Mouse (Mus musculus) neural tube, embryonic 15.5 days (tissue): Measurements from ENCODE around the gene Gm20854. TPM values are rescaled to one million over a fixed set of nuclear protein-coding genes. Genes with fewer than 3 reads are reported as not detected.
"Not testable (repeated sequence)": the region's sequence is repeated elsewhere in the genome, so short reads cannot be mapped to it uniquely, and the experiment has no call there.

Source experiments
- ATAC-seq: fragments of 200-750 bp; cut with Nextera tagmentation; 2 replicates; pipeline ENCODE4 v1.8.0; 2017; ENCODE audit warnings: mild to moderate bottlenecking, moderate TSS enrichment, moderate library complexity; ENCODE audit not compliant: low FRiP score
- H3K27ac ChIP-seq: fragments of 300-500 bp; sonication (generic); replicated peaks from 2 replicates; pipeline ENCODE4 v1.5.1; 2015; ENCODE audit warnings: mild to moderate bottlenecking, inconsistent platforms
- H3K27me3 ChIP-seq: fragments of 300-500 bp; sonication (generic); replicated peaks from 2 replicates; pipeline ENCODE4 v1.6.1; 2015; ENCODE audit warnings: inconsistent platforms
- H3K36me3 ChIP-seq: fragments of 300-500 bp; sonication (generic); 2 replicates; pipeline ENCODE4 v1.6.1; 2015; ENCODE audit warnings: inconsistent platforms
- H3K4me1 ChIP-seq: fragments of 300-500 bp; sonication (generic); 2 replicates; pipeline ENCODE4 v1.6.1; 2015; ENCODE audit warnings: inconsistent platforms
- H3K4me2 ChIP-seq: fragments of 300-500 bp; sonication (generic); 2 replicates; pipeline ENCODE4 v1.6.1; 2015; ENCODE audit warnings: inconsistent platforms, mild to moderate bottlenecking, moderate library complexity
- H3K4me3 ChIP-seq: fragments of 300-500 bp; sonication (generic); replicated peaks from 2 replicates; pipeline ENCODE4 v1.5.1; 2015; ENCODE audit warnings: mild to moderate bottlenecking, inconsistent platforms
- H3K9ac ChIP-seq: fragments of 300-500 bp; sonication (generic); replicated peaks from 2 replicates; pipeline ENCODE4 v1.6.1; 2015; ENCODE audit warnings: mild to moderate bottlenecking, inconsistent platforms
- H3K9me3 ChIP-seq: fragments of 300-500 bp; sonication (generic); replicated peaks from 2 replicates; pipeline ENCODE4 v1.6.1; 2016; ENCODE audit warnings: inconsistent platforms
- WGBS: fragments of 180-500 bp; shearing (Covaris S2); methylation state at CpG from one replicate; pipeline ENCODE4 v1.1.7; 2015; ENCODE audit warnings: mixed read lengths; 5-methylcytosine and 5-hydroxymethylcytosine counted together
- polyA plus RNA-seq: library from polyadenylated mRNA; unstranded; fragments of >200 nt; fragmentation: Nextera tagmentation; extraction: Ambion mirVana; gene quantifications from 2 replicates; pipeline ENCODE4 v1.2.1, GENCODE M21; 2015

Gm20854 gene
- polyA plus RNA-seq, result not detected in 2 replicates

- not testable (repeated sequence) for ATAC-seq, H3K4me2 ChIP-seq, H3K27me3 ChIP-seq, H3K36me3 ChIP-seq, H3K4me3 ChIP-seq, H3K9ac ChIP-seq, H3K27ac ChIP-seq, H3K9me3 ChIP-seq, H3K4me1 ChIP-seq
- no CpG with 5 or more reads among the region's 6 CpGs for whole genome bisulfite sequencing
Measured at GRCm38 (mm10) chrY:85530808-85531207, at the start of gene Gm20854. Gene Gm20854, minus strand, starts transcription at chrY:85530908.
